Mouse (Mus musculus) liver, adult 2 months (tissue): ENCODE measurements at regions not wholly inside any gene's neighbourhood (a gene's known extent, or its start where the extent isn't known, plus 50 kb on each side); places are given as distances from the start of the nearest gene placed in this dataset.

Experiments used
- DNase-seq: peaks from one replicate; pipeline ENCODE4 v3.0.0-alpha.2; 2011; ENCODE audit warnings: low read depth, low spot score; ENCODE audit errors: extremely low read depth
- H3K27ac ChIP-seq: fragments of 200-500 bp; replicated peaks from 2 replicates; pipeline ENCODE4 v1.5.1; 2012; ENCODE audit warnings: low read depth, mild to moderate bottlenecking, control low read depth, inconsistent platforms, low read length; ENCODE audit not compliant: insufficient read depth
- H3K27me3 ChIP-seq: fragments of 200-500 bp; 2 replicates; pipeline ENCODE4 v1.6.1; 2012; ENCODE audit warnings: mild to moderate bottlenecking, moderate library complexity, low read length, inconsistent platforms; ENCODE audit not compliant: control insufficient read depth, insufficient read depth
- H3K36me3 ChIP-seq: fragments of 200-500 bp; 2 replicates; pipeline ENCODE4 v1.6.1; 2012; ENCODE audit warnings: low read length, inconsistent platforms; ENCODE audit not compliant: control insufficient read depth, insufficient read depth
- H3K4me1 ChIP-seq: fragments of 200-500 bp; 2 replicates; pipeline ENCODE4 v1.6.1; 2011; ENCODE audit warnings: low read length; ENCODE audit not compliant: control insufficient read depth, insufficient read depth
- H3K4me3 ChIP-seq: fragments of 200-500 bp; 2 replicates; pipeline ENCODE4 v1.5.1; 2011; ENCODE audit warnings: low read depth, mild to moderate bottlenecking, control low read depth, low read length, moderate library complexity; ENCODE audit not compliant: insufficient read depth
- H3K79me2 ChIP-seq: fragments of 200-500 bp; 2 replicates; pipeline ENCODE4 v1.6.1; 2012; ENCODE audit warnings: inconsistent platforms, mild to moderate bottlenecking, low read length, moderate library complexity; ENCODE audit not compliant: control insufficient read depth, insufficient read depth
- H3K9ac ChIP-seq: fragments of 200-500 bp; 2 replicates; pipeline ENCODE4 v1.6.1; 2012; ENCODE audit warnings: low read depth, mild to moderate bottlenecking, control low read depth, inconsistent platforms, low read length
- CTCF ChIP-seq: fragments of 200-500 bp; IDR thresholded peaks from 2 replicates; pipeline ENCODE4 v1.5.1; 2011; ENCODE audit warnings: low read depth, low read length, control low read depth
- POLR2A ChIP-seq: fragments of 200-500 bp; IDR thresholded peaks from 2 replicates; pipeline ENCODE4 v1.6.1; 2011; ENCODE audit warnings: low read length, control low read depth; ENCODE audit not compliant: insufficient read depth; ENCODE audit errors: extremely low read depth
- WGBS: fragments of 180-500 bp; shearing (Covaris S2); methylation state at CpG from one replicate; pipeline ENCODE4 v1.1.7; 2018; 5-methylcytosine and 5-hydroxymethylcytosine counted together

- no peaks in the 10 kb centered on the region for H3K4me1 ChIP-seq
- no peak overlapping the region for H3K4me3 ChIP-seq
- no peaks in the 10 kb centered on the region for H3K79me2 ChIP-seq
- WGBS = 98% methylated on average over 1 of the region's 1 CpGs
- H3K9ac ChIP-seq = no peak overlapping the region
- DNase-seq = no peak
- no peak for TF ChIP-seq POLR2A
- H3K27me3 ChIP-seq = no peaks in the 10 kb centered on the region
- H3K36me3 ChIP-seq = no peaks in the 10 kb centered on the region
- no peak overlapping the region for H3K27ac ChIP-seq
These were observed 347.5 kb downstream of the Hsfy2 start for GRCm38 (mm10) chr1:56289748-56290147.

GRCm38 (mm10) chr1:56286386-56287045 lies 350.7 kb downstream of the Hsfy2 start:
- no peaks in the 10 kb centered on the region for H3K79me2 ChIP-seq
- TF ChIP-seq CTCF (no peak), POLR2A (no peak)
- H3K4me3 ChIP-seq = no peak overlapping the region
- H3K27me3 ChIP-seq = no peaks in the 10 kb centered on the region
- H3K9ac ChIP-seq = no peak overlapping the region
- H3K36me3 ChIP-seq = no peaks in the 10 kb centered on the region
- H3K4me1 ChIP-seq = no peaks in the 10 kb centered on the region
- DNase-seq = peak; percentile 23
- H3K27ac ChIP-seq = no peak overlapping the region
- WGBS = 26% methylated on average over 12 of the region's 12 CpGs

- no peak for TF ChIP-seq CTCF
- no peak for TF ChIP-seq POLR2A
- Histone ChIP-seq H3K36me3 (no peaks in the 10 kb centered on the region), H3K9ac (no peak overlapping the region), H3K4me1 (no peaks in the 10 kb centered on the region), H3K79me2 (no peaks in the 10 kb centered on the region), H3K27me3 (no peaks in the 10 kb centered on the region), H3K27ac (no peak overlapping the region), H3K4me3 (no peak overlapping the region)
- 72% methylated on average over 2 of the region's 2 CpGs for WGBS
- DNase-seq = no peak
These were observed 375.5 kb downstream of the Hsfy2 start for GRCm38 (mm10) chr1:56261708-56262107.

GRCm38 (mm10) chr1:56260759-56261158 lies 376.5 kb downstream of the Hsfy2 start:
- Histone ChIP-seq H3K79me2 (no peaks in the 10 kb centered on the region), H3K27ac (no peak overlapping the region), H3K9ac (no peak overlapping the region), H3K36me3 (no peaks in the 10 kb centered on the region), H3K4me3 (no peak overlapping the region), H3K27me3 (no peaks in the 10 kb centered on the region), H3K4me1 (no peaks in the 10 kb centered on the region)
- DNase-seq = no peak
- TF ChIP-seq POLR2A (no peak), CTCF (no peak)
- WGBS = 46% methylated on average over 2 of the region's 2 CpGs

GRCm38 (mm10) chr1:56256839-56257490 lies 380.3 kb downstream of the Hsfy2 start:
- no peak for DNase-seq
- 88% methylated on average over 5 of the region's 5 CpGs for WGBS
- Histone ChIP-seq H3K36me3 (no peaks in the 10 kb centered on the region), H3K4me1 (no peaks in the 10 kb centered on the region), H3K4me3 (no peak overlapping the region), H3K27ac (no peak overlapping the region), H3K79me2 (no peaks in the 10 kb centered on the region), H3K9ac (no peak overlapping the region), H3K27me3 (no peaks in the 10 kb centered on the region)
- no peak for TF ChIP-seq POLR2A
- no peak for TF ChIP-seq CTCF

- Histone ChIP-seq H3K4me3 (no peak overlapping the region), H3K79me2 (no peaks in the 10 kb centered on the region), H3K9ac (no peak overlapping the region), H3K36me3 (no peaks in the 10 kb centered on the region), H3K4me1 (no peaks in the 10 kb centered on the region), H3K27ac (no peak overlapping the region), H3K27me3 (no peaks in the 10 kb centered on the region)
- no peak for DNase-seq
- TF ChIP-seq CTCF = no peak
- TF ChIP-seq POLR2A = no peak
- 81% methylated on average over 6 of the region's 6 CpGs for WGBS
These were observed 397.5 kb downstream of the Hsfy2 start for GRCm38 (mm10) chr1:56239686-56240085.
